Comparison of ENCODE assay signal across 9 mouse cellular contexts in the genomic region with DNA sequence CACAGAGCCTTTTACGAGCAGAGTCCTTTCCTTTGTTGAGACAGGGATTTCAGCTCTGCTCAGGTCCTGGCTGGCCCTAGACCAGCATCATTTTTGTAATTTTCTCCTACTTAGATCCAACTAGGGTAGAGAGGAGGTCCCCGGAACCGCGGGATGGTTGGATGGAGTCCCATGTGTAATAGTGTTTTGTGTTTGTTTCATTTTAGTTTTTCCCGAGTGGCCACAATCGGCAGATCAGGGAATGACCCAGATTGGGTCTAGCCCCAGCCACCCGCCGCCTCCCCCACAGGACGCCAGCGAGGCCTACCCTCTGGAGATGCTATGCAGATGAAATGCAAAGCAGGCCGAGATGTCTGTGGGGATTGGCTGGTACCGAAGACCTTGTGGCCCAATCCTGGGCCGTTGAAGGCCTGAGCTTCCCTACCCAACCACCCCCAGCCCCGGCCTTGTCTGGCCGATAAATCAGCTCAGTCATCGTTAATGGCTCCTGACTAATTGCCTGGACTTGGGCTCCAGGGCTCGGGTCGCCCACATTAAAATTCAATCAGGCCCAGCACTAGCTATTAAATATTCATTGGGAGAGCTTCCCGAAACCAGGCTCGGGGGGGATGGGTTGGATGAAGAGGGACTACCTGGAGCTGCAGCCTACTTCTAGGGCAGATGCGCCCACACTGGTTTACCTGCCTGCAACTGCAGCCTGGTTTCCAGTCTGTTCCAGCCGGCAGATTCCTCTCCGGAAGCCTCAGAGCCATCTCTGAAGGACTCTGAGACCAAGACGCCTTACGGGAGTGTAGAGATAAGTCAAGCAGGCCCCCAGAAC. TPM values are rescaled to one million over a fixed set of nuclear protein-coding genes. Genes with fewer than 3 reads are reported as not detected.
DNase-seq lines count a peak whose midpoint lies in the region; ATAC-seq and TF ChIP-seq lines count a peak whose summit lies in the region.
"Had no signal": no experiment of that assay in that cellular context is flagged by ENCODE, and none has a peak within 500 bp of the region (broad histone marks: within the 10 kb centered on the region; RNA-seq: fewer than 3 reads in every experiment).

No protein-coding gene starts in this region.

- WGBS in forebrain, embryonic 10.5 days = 7% methylated on average over 25 of the region's 25 CpGs
- 11% methylated on average over 25 of the region's 25 CpGs for WGBS in kidney, embryonic 16.5 days
- whole genome bisulfite sequencing in liver, embryonic 12.5 days (ENCODE audit: insufficient replicate concordance) = 29% methylated on average over 25 of the region's 25 CpGs
- WGBS in small intestine, adult 2 months = 57% methylated on average over 25 of the region's 25 CpGs

- H3K4me1 ChIP-seq in forebrain, embryonic 10.5 days = peaks cover 76% of the 10 kb centered on the region
- H3K4me1 ChIP-seq in kidney, embryonic 16.5 days (ENCODE audit: insufficient read depth, low read length) = peaks cover 42% of the 10 kb centered on the region
- H3K4me1 ChIP-seq in liver, embryonic 12.5 days = peaks cover 14% of the 10 kb centered on the region
- no peaks in the 10 kb centered on the region; the same call in 1 of the 2 replicates for H3K4me1 ChIP-seq in small intestine, adult 2 months (ENCODE audit: control insufficient read depth, insufficient read depth, insufficient read length, low read length)

- H3K4me3 ChIP-seq in forebrain, embryonic 10.5 days = peak overlapping the region; percentile 32
- H3K4me3 ChIP-seq in kidney, embryonic 16.5 days (ENCODE audit: low read length) = peak overlapping the region; percentile 22; the same call in 1 of the 2 replicates
- no peak overlapping the region for H3K4me3 ChIP-seq in liver, embryonic 12.5 days
- H3K4me3 ChIP-seq in small intestine, adult 2 months (ENCODE audit: low read depth, low read length) = no peak overlapping the region

- H3K36me3 ChIP-seq in forebrain, embryonic 10.5 days (replicated peaks) = no peaks in the 10 kb centered on the region
- H3K36me3 ChIP-seq in kidney, embryonic 16.5 days (ENCODE audit: insufficient read depth, low read length) = no peaks in the 10 kb centered on the region
- no peaks in the 10 kb centered on the region for H3K36me3 ChIP-seq in liver, embryonic 12.5 days
- no peaks in the 10 kb centered on the region for H3K36me3 ChIP-seq in small intestine, adult 2 months (ENCODE audit: control insufficient read depth, insufficient read depth, low read length)

- H3K27ac ChIP-seq in forebrain, embryonic 10.5 days = peak overlapping the region; percentile 76
- H3K27ac ChIP-seq in kidney, embryonic 16.5 days (ENCODE audit: low read length) = peak overlapping the region; percentile 75
- H3K27ac ChIP-seq in liver, embryonic 12.5 days = no peak overlapping the region
- 0 out of 2 replicates have a peak overlapping the region, but pooled peaks have one; percentile 3 for H3K27ac ChIP-seq in small intestine, adult 2 months (ENCODE audit: insufficient read depth, low read depth, low read length)

- no peak for TF ChIP-seq CTCF in small intestine, adult 2 months (IDR thresholded peaks at IDR 0.05; ENCODE audit: extremely low read depth, insufficient read length, insufficient replicate concordance, low read depth, low read length)

- 0 out of 2 replicates have a peak, but pooled peaks have one; percentile 43 for ATAC-seq in cerebellum, adult (ENCODE audit: insufficient number of reproducible peaks, low FRiP score, low TSS enrichment)
- ATAC-seq in kidney, embryonic 16.5 days (ENCODE audit: low FRiP score, low TSS enrichment) = peak; percentile 93
- ATAC-seq in liver, embryonic 12.5 days = peak; percentile 56; the same call in 1 of the 2 replicates

- H3K9ac ChIP-seq in kidney, embryonic 16.5 days (replicated peaks; ENCODE audit: low read length) = peak overlapping the region; percentile 39
- H3K9ac ChIP-seq in liver, embryonic 12.5 days = no peak overlapping the region

- peak overlapping the region; percentile 39 for H3K4me2 ChIP-seq in kidney, embryonic 16.5 days (replicated peaks; ENCODE audit: low read depth, low read length)
- H3K4me2 ChIP-seq in liver, embryonic 12.5 days = 0 out of 2 replicates have a peak overlapping the region, but pooled peaks have one; percentile 0

- H3K9me3 ChIP-seq in forebrain, embryonic 10.5 days = no peaks in the 10 kb centered on the region
- no peaks in the 10 kb centered on the region for H3K9me3 ChIP-seq in kidney, embryonic 16.5 days (ENCODE audit: low read length)
- H3K9me3 ChIP-seq in liver, embryonic 12.5 days (replicated peaks) = no peaks in the 10 kb centered on the region

- H3K27me3 ChIP-seq in forebrain, embryonic 10.5 days (ENCODE audit: poor library complexity, severe bottlenecking) = peaks cover 81% of the 10 kb centered on the region
- peaks cover 14% of the 10 kb centered on the region; the same call in 1 of the 2 replicates for H3K27me3 ChIP-seq in kidney, embryonic 16.5 days (ENCODE audit: insufficient read depth, low read length)
- peaks cover 18% of the 10 kb centered on the region for H3K27me3 ChIP-seq in liver, embryonic 12.5 days (replicated peaks)
- H3K27me3 ChIP-seq in small intestine, adult 2 months (ENCODE audit: control insufficient read depth, insufficient read depth, low read length) = peaks cover 2% of the 10 kb centered on the region; the same call in 1 of the 2 replicates

- DNase-seq in cerebellum, postnatal 4 days (ENCODE audit: low spot score in 2 of 2) = no peak
- DNase-seq in ZHBTc4 (ENCODE audit: low read depth, low spot score) = peak; percentile 94
- peak; percentile 73 for DNase-seq in forebrain, embryonic 10.5 days (ENCODE audit: extremely low spot score, low spot score)
- DNase-seq in B cell, adult 2 months = no peak

- no peak for TF ChIP-seq POLR2A in small intestine, adult 2 months (IDR thresholded peaks at IDR 0.05; ENCODE audit: low read depth, low read length)

RNA-seq across cellular contexts. Expression of a gene that starts 14.7 kb away (rescaled TPM):
- polyA plus RNA-seq in forebrain, embryonic 10.5 days (2016; fragmentation: Nextera tagmentation; extraction: Ambion mirVana) = 0.80 and 0.82 TPM in 2 replicates
- polyA plus RNA-seq in kidney, embryonic 16.5 days (2015; fragmentation: Nextera tagmentation; extraction: Ambion mirVana) = 0.26 and 0.35 TPM in 2 replicates
- 0.17 and 0.25 TPM in 2 replicates for polyA plus RNA-seq in liver, embryonic 12.5 days (2016; fragmentation: Nextera tagmentation; extraction: Ambion mirVana)
- polyA plus RNA-seq in small intestine, adult 2 months (2012; rRNA removed) = 2.9 and 7.8 TPM in 2 replicates

RNA-seq across cellular contexts. Expression of a gene that starts 22.5 kb away (rescaled TPM):
- not detected in 2 replicates for polyA plus RNA-seq in forebrain, embryonic 10.5 days (2016; fragmentation: Nextera tagmentation; extraction: Ambion mirVana)
- not detected in 2 replicates for polyA plus RNA-seq in kidney, embryonic 16.5 days (2015; fragmentation: Nextera tagmentation; extraction: Ambion mirVana)
- not detected in 2 replicates for polyA plus RNA-seq in liver, embryonic 12.5 days (2016; fragmentation: Nextera tagmentation; extraction: Ambion mirVana)
- not detected in 2 replicates for polyA plus RNA-seq in small intestine, adult 2 months (2012; rRNA removed)
- polyA plus RNA-seq: cortical plate, adult 2 months had no signal

RNA-seq across cellular contexts. Expression of a gene that starts 35.3 kb away (rescaled TPM):
- polyA plus RNA-seq in forebrain, embryonic 10.5 days (2016; fragmentation: Nextera tagmentation; extraction: Ambion mirVana) = 8.0 and 8.1 TPM in 2 replicates
- polyA plus RNA-seq in kidney, embryonic 16.5 days (2015; fragmentation: Nextera tagmentation; extraction: Ambion mirVana) = 20.6 and 24.4 TPM in 2 replicates
- polyA plus RNA-seq in liver, embryonic 12.5 days (2016; fragmentation: Nextera tagmentation; extraction: Ambion mirVana) = 1.8 TPM in 2 replicates
- 19.6 and 35.5 TPM in 2 replicates for polyA plus RNA-seq in small intestine, adult 2 months (2012; rRNA removed)

RNA-seq across cellular contexts. Expression of a gene that starts 45.8 kb away (rescaled TPM):
- polyA plus RNA-seq in forebrain, embryonic 10.5 days (2016; fragmentation: Nextera tagmentation; extraction: Ambion mirVana) = not detected in 2 replicates
- polyA plus RNA-seq in kidney, embryonic 16.5 days (2015; fragmentation: Nextera tagmentation; extraction: Ambion mirVana) = not detected in 2 replicates
- not detected in 2 replicates for polyA plus RNA-seq in liver, embryonic 12.5 days (2016; fragmentation: Nextera tagmentation; extraction: Ambion mirVana)
- 0.18 TPM in 1 of 2 replicates, not detected in the other for polyA plus RNA-seq in small intestine, adult 2 months (2012; rRNA removed)
- polyA plus RNA-seq: cortical plate, adult 2 months had no signal

Comparison
In these comparisons a context has a peak if more than half of its experiments do, and no peak if none do; other contexts are left out.
1. ATAC-seq: peak in every context shown above with its lines; median percentile 93 in kidney, embryonic 16.5 days; 56 in liver, embryonic 12.5 days; 43 in cerebellum, adult.
2. DNase-seq: peak in ZHBTc4 (single experiment) and forebrain, embryonic 10.5 days (single experiment); none in cerebellum, postnatal 4 days (0 of 2) and B cell, adult 2 months (0 of 2).
3. H3K4me3 ChIP-seq: peak in forebrain, embryonic 10.5 days (single experiment) and kidney, embryonic 16.5 days (single experiment); none in liver, embryonic 12.5 days (single experiment) and small intestine, adult 2 months (single experiment).